Mouse (Mus musculus): ENCODE results near the gene Dnajc21. TPM values are rescaled to one million over a fixed set of nuclear protein-coding genes. Genes with fewer than 3 reads are reported as not detected.

Dnajc21 gene
- polyA plus RNA-seq, 1 experiment, result 1.8 TPM

DNA sequence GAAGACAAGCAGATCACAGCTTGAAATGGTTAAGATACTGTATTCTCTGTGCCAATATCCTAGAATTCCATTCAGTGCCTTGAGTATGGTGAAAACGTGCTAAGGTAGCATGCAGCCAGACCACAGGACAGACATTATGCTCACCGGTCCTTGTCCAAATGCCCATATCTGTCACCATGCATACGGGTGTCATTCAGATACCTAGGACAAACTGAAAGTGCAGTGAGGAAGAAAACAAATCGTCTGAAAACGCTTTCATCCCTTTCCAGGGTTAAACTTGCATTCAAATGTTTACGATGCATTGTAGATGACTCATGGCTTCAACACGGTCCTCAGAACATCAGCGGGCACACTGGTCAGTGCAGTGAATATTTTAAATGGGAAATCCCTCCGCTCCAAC lies 28.8 kb downstream of the Dnajc21 start:
- DNase-seq, result no peak
- no peaks in the 10 kb centered on the region for H3K36me3 ChIP-seq (ENCODE audit: control insufficient read depth, insufficient read depth, low read length)
- no peak overlapping the region for H3K4me3 ChIP-seq (ENCODE audit: control insufficient read depth, insufficient read depth, low read length)
- H3K27ac ChIP-seq (ENCODE audit: control insufficient read depth, insufficient read depth, low read length), result no peak overlapping the region
- no peak for TF ChIP-seq POLR2A (IDR thresholded peaks at IDR 0.05; ENCODE audit: control insufficient read depth, extremely low read depth, insufficient read depth, low read length, poor library complexity)
- H3K4me1 ChIP-seq (replicated peaks; ENCODE audit: control insufficient read depth, insufficient read depth, low read length), result no peaks in the 10 kb centered on the region
- no peaks in the 10 kb centered on the region for H3K27me3 ChIP-seq (ENCODE audit: control insufficient read depth, insufficient read depth, low read length)
- 94% methylated on average over 9 of the region's 9 CpGs for WGBS

DNA sequence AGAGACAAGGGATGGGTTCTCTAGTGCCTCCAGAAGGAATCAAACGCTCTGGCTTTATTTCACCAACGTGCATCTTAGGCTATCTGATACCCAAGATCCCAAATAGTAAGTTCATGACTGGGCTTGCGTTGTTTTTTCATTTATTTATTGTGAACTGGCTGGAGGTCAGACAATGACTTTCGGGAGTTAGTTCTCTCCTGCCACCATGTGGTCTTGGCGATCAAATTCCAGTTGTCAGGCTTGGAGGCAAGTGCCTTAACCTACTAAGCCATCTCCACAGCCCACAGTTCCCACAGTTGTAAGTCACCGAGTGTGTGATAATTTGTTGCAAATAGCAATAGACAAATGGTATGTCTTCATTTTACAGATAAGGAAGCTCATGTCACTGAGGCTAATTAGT lies 30.4 kb downstream of the Dnajc21 start:
- Histone ChIP-seq H3K4me1 (replicated peaks; ENCODE audit: control insufficient read depth, insufficient read depth, low read length) (no peaks in the 10 kb centered on the region), H3K36me3 (ENCODE audit: control insufficient read depth, insufficient read depth, low read length) (no peaks in the 10 kb centered on the region), H3K4me3 (ENCODE audit: control insufficient read depth, insufficient read depth, low read length) (no peak overlapping the region), H3K27ac (ENCODE audit: control insufficient read depth, insufficient read depth, low read length) (no peak overlapping the region), H3K27me3 (ENCODE audit: control insufficient read depth, insufficient read depth, low read length) (no peaks in the 10 kb centered on the region)
- no peak for DNase-seq
- TF ChIP-seq POLR2A (IDR thresholded peaks at IDR 0.05; ENCODE audit: control insufficient read depth, extremely low read depth, insufficient read depth, low read length, poor library complexity), result no peak
- TF ChIP-seq CTCF (IDR thresholded peaks at IDR 0.05; ENCODE audit: borderline replicate concordance, control insufficient read depth, extremely low read depth, insufficient read depth, low read length, poor library complexity), result no peak
- 91% methylated on average over 6 of the region's 6 CpGs for WGBS

DNA sequence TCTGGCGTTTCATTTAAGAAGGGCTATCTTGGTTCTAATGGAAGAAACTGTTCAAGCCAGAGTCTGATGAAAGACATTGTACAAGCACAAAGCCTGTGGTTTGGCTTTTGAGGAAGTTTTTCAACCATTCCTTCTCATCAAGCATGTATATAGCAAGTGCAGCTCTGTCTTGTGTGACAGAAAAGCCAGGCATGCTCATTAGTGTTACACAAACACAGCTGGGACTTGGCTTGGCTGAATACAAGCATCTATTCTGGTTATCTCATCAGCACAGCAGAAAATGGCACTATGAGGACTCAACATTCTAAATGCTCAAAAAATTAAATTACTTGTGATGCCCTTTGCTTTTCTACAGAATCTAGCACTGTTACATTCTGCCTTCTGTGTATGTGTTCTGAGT lies 33.4 kb downstream of the Dnajc21 start:
- 68% methylated on average over 1 of the region's 1 CpGs for WGBS
- H3K27me3 ChIP-seq (ENCODE audit: control insufficient read depth, insufficient read depth, low read length), result no peaks in the 10 kb centered on the region
- H3K27ac ChIP-seq (ENCODE audit: control insufficient read depth, insufficient read depth, low read length), result no peak overlapping the region
- no peaks in the 10 kb centered on the region for H3K36me3 ChIP-seq (ENCODE audit: control insufficient read depth, insufficient read depth, low read length)
- no peak for TF ChIP-seq POLR2A (IDR thresholded peaks at IDR 0.05; ENCODE audit: control insufficient read depth, extremely low read depth, insufficient read depth, low read length, poor library complexity)
- no peak for TF ChIP-seq CTCF (IDR thresholded peaks at IDR 0.05; ENCODE audit: borderline replicate concordance, control insufficient read depth, extremely low read depth, insufficient read depth, low read length, poor library complexity)
- H3K4me3 ChIP-seq (ENCODE audit: control insufficient read depth, insufficient read depth, low read length), result no peak overlapping the region
- no peaks in the 10 kb centered on the region for H3K4me1 ChIP-seq (replicated peaks; ENCODE audit: control insufficient read depth, insufficient read depth, low read length)
- no peak for DNase-seq

DNA sequence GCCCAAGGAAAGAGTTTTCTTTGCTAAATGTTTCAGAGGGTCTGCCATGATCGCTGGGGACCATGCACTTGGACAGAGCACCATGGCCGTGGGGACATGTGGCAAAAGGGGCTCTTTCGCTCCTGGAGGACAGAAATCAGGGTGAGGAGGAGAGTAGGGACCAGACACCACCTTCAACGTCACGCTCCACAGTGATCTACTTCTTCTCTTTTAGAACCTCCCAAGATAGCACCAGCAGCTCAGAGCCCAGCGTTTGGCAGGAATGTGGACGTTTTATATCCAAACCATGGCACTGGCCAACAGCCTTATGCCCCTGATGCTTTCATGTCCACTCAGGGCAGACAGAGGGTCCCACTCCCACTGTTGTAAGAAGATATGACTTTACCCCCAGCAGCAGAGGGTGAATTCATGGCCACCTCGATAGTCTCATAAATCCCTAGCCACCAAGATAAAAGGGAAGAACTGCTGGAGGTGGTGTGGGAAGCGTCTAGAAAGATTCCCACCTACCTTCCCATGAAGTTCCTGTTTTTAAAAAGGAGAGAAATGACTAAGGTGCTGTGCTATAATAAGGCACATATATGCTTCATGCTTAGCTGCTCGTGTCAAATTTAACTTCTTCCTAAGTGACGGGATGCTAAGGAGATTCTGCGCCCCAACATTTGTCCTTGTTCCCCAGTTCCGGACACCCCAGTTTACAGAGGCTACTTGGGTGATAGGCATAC lies 43.6 kb downstream of the Dnajc21 start:
- WGBS, result 94% methylated on average over 13 of the region's 13 CpGs
- Histone ChIP-seq H3K4me1 (replicated peaks; ENCODE audit: control insufficient read depth, insufficient read depth, low read length) (no peaks in the 10 kb centered on the region), H3K27ac (ENCODE audit: control insufficient read depth, insufficient read depth, low read length) (no peak overlapping the region), H3K36me3 (ENCODE audit: control insufficient read depth, insufficient read depth, low read length) (no peaks in the 10 kb centered on the region), H3K4me3 (ENCODE audit: control insufficient read depth, insufficient read depth, low read length) (no peak overlapping the region), H3K27me3 (ENCODE audit: control insufficient read depth, insufficient read depth, low read length) (no peaks in the 10 kb centered on the region)
- no peak for DNase-seq
- no peak for TF ChIP-seq CTCF (IDR thresholded peaks at IDR 0.05; ENCODE audit: borderline replicate concordance, control insufficient read depth, extremely low read depth, insufficient read depth, low read length, poor library complexity)
- no peak for TF ChIP-seq POLR2A (IDR thresholded peaks at IDR 0.05; ENCODE audit: control insufficient read depth, extremely low read depth, insufficient read depth, low read length, poor library complexity)

DNA sequence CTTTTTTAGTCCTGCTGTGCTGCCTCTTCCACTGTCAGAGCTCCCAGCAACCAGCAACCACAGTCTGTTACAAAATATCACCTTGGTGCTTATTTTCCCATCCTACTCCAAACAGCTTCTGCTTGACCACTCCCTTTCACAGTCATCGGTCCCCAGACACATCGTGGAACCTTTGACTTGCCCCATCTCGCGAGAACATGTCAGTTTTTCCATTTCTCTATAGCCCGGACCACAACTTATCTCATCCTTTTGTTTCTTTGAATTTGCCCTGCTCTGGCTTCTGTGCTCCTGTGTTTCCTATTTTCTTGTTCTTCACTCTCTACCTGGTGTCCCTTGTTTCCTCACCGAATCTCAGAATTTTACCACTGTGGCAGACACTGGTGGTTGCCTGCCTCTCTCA lies 44.2 kb downstream of the Dnajc21 start:
- 93% methylated on average over 6 of the region's 6 CpGs for WGBS

DNA sequence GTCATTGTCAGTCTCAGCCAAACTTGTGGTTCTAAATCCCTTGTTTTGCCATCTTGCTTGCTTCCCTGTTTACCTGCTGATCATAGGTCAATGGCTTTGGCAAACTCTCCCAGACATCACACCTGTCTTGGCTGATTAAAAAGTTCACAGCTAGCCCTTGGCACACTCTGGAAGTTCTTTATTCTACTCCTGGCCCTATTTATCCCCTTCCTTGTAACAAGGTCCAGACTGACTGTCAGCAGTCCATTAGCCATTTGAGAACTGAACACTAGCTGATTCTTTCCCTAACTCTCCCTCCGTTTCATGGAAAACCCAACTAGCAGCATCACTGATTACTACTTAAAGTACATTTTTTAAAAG lies 48.6 kb downstream of the Dnajc21 start:
- Histone ChIP-seq H3K4me1 (replicated peaks; ENCODE audit: control insufficient read depth, insufficient read depth, low read length) (no peaks in the 10 kb centered on the region), H3K4me3 (ENCODE audit: control insufficient read depth, insufficient read depth, low read length) (no peak overlapping the region), H3K27me3 (ENCODE audit: control insufficient read depth, insufficient read depth, low read length) (no peaks in the 10 kb centered on the region), H3K36me3 (ENCODE audit: control insufficient read depth, insufficient read depth, low read length) (no peaks in the 10 kb centered on the region), H3K27ac (ENCODE audit: control insufficient read depth, insufficient read depth, low read length) (no peak overlapping the region)
- 91% methylated on average over 1 of the region's 1 CpGs for WGBS
- DNase-seq, result no peak
- TF ChIP-seq POLR2A (IDR thresholded peaks at IDR 0.05; ENCODE audit: control insufficient read depth, extremely low read depth, insufficient read depth, low read length, poor library complexity), result no peak
- TF ChIP-seq CTCF (IDR thresholded peaks at IDR 0.05; ENCODE audit: borderline replicate concordance, control insufficient read depth, extremely low read depth, insufficient read depth, low read length, poor library complexity), result no peak

More for the DNA sequence above, 44.2 kb downstream of the Dnajc21 start:
- Histone ChIP-seq H3K27ac (ENCODE audit: control insufficient read depth, insufficient read depth, low read length) (no peak overlapping the region), H3K27me3 (ENCODE audit: control insufficient read depth, insufficient read depth, low read length) (no peaks in the 10 kb centered on the region), H3K36me3 (ENCODE audit: control insufficient read depth, insufficient read depth, low read length) (no peaks in the 10 kb centered on the region), H3K4me1 (replicated peaks; ENCODE audit: control insufficient read depth, insufficient read depth, low read length) (no peaks in the 10 kb centered on the region), H3K4me3 (ENCODE audit: control insufficient read depth, insufficient read depth, low read length) (no peak overlapping the region)
- no peak for DNase-seq
- TF ChIP-seq CTCF (IDR thresholded peaks at IDR 0.05; ENCODE audit: borderline replicate concordance, control insufficient read depth, extremely low read depth, insufficient read depth, low read length, poor library complexity) (no peak), POLR2A (IDR thresholded peaks at IDR 0.05; ENCODE audit: control insufficient read depth, extremely low read depth, insufficient read depth, low read length, poor library complexity) (no peak)
